Mouse (Mus musculus) adrenal gland, adult 2 months (tissue): ENCODE data around the gene 4930522H14Rik. TPM values are rescaled to one million over a fixed set of nuclear protein-coding genes. Genes with fewer than 3 reads are reported as not detected.

ENCODE experiments used
- DNase-seq: peaks from one replicate; pipeline ENCODE4 v3.0.0; 2021
- long read RNA-seq: library from polyadenylated mRNA; stranded (forward); transcript quantifications from one replicate; pipeline ENCODE4 v2.0.0, GENCODE M21; 2021
- polyA plus RNA-seq: library from polyadenylated mRNA; depleted of rRNA; stranded (reverse); fragments of >200 nt; gene quantifications from 2 replicates; pipeline ENCODE4 v1.2.3, GENCODE M21; 2012; rRNA removed
- total RNA-seq, 2 experiments: library from RNA; stranded (reverse); gene quantifications; 2 replicates each; pipeline ENCODE4 v1.2.3; 2021

The 4930522H14Rik gene
- not detected for total RNA-seq
- not detected in 2 replicates for polyA plus RNA-seq
- long read RNA-seq: 0 reads

DNA sequence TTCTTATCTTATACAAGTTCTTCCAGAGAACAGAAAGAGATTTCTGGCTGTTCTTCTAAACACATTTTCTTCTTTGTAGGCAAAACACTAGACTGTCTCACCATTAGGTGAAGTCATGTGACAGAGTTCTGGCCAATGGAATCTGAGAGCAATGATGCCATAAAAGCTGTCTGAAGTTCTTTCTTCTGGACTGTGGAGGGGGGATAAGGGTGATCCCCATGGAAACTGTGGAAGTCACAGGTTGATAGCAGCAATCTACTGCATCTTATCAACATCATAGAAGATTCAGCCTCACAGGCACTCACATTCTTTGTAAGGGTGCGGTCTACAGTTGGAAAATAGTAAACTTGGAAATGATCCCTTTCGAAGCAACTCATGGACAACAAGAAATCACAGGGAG is at the start of gene 4930522H14Rik:
Gene 4930522H14Rik (minus strand): TSS at position 187 of the 400 bp plus-strand sequence.
- DNase-seq: no peak

DNA sequence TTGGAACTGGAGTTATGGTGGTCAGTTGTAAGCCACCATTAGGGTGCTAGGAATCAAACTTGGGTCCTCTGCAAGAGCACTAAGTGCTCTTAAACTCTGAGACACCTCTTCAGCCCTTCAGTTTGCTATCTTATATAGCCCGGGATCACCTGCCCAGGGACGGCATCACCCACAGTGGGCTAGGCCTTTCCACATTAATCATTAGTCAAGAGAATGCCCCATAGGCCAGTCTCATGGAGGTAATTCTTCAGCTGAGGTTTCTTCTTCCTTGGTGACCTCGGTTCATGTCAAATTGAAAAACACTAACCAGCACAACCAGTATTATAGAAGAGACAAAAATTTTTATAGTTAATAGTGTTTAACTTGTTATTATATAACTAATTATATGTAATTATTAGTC is 47.3 kb upstream of the 4930522H14Rik start:
- DNase-seq: no peak

GRCm38 (mm10) chr4:109576933-109577332 is 45.8 kb upstream of the 4930522H14Rik start:
- no peak for DNase-seq

GRCm38 (mm10) chr4:109574845-109575244 is 43.7 kb upstream of the 4930522H14Rik start:
- DNase-seq: peak; percentile 11

- DNase-seq: peak; percentile 26
Observed at GRCm38 (mm10) chr4:109574331-109574730, 43.2 kb upstream of the 4930522H14Rik start.

DNA sequence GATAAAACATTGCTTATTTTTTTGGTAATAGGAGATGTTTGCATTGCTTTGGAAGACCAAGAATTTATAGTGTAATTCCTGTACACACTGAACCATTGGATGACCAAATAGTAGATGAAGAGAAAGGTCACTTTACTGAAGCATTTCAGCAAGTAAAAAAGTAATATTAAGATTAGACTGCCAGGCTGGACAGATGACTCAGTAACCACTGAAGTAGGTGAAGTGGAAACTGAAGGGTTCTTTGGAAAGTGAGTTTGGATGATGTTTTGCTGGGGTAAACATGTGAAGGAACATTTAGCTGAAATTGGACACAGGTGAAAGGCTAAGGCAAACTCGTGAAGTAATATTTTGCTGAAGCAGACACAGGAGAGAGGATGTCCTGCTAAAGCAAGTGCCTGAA is 41.5 kb upstream of the 4930522H14Rik start:
- DNase-seq: no peak

DNA sequence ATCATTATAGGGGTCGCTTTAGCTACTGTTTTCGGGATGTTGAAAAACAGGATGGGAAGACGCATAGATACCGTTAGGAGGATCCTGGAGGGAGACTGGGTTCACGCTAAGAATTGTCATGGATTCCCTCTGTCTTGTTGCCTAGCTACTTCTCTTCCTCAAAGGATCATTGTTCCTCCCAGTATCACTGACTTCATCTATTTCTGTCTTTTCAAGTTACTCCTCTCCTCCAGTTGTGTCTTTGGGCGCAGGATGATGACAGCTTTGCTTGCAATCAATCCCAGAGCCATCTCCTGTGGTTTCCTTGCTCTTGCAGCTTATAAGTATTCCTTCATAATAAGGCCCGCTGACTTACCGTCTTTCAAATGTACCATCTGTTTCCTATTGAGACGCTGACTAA is 38.3 kb upstream of the 4930522H14Rik start:
- no peak for DNase-seq

DNA sequence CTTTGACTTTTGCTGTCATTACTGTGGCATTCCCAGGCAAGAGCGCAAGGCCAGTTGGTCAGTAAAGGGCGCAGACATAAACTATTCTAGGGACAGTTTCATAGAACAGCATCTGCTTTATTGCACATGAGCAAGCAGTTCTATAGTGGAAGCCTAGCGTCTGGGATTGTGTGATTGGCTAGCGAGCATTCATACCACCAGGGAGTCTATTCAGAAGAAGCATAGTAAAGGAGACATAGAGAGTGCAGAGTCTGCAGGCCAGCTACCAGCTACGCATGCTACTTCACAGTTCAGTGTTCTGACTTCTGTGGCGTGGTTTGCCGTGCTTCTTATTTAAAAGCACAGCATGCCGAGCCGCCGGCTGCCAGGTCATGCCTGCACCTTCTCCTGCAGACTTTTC is 37.9 kb upstream of the 4930522H14Rik start:
- DNase-seq: no peak

GRCm38 (mm10) chr4:109564711-109565110 is 33.6 kb upstream of the 4930522H14Rik start:
- no peak for DNase-seq

DNA sequence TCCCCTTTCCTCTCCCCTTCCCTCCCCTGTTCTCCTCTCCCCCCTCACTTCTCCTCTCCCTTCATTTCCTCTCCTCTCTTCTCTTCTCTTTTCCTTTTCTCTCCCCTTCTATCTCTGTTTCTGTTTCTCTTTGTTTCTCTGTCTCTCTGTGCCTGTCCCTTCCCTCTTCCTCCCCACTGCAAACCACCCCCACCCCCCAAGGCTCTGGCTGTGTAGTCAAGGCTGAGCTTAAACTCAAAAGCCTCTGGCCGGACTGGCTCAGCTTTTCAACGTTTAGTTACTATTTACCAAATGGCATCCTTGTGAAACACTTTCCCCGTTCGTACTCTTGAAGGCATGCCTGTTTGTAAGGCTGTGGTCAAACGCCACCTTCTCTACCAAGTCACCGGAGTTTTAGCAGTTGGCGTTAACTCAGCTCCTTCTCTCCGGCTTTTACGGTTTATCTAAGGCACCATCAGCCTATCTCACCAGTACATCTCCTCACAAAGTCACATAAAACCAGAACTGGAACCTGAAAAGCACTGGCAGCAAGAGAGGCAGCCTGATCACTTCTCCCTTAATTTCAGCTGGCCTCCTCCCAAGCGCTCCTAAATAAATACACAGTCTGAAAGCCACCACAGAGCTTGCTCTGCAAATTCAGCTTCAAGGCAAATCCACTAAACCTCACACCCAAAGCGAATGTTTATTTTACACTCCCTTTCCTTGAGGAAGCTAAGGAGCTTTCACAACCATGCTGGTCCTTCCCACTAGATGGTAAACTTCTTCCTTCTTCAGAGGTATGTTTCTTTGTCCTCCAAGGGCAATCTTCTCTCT is 19.4 kb upstream of the 4930522H14Rik start:
- peak; percentile 9 for DNase-seq

DNA sequence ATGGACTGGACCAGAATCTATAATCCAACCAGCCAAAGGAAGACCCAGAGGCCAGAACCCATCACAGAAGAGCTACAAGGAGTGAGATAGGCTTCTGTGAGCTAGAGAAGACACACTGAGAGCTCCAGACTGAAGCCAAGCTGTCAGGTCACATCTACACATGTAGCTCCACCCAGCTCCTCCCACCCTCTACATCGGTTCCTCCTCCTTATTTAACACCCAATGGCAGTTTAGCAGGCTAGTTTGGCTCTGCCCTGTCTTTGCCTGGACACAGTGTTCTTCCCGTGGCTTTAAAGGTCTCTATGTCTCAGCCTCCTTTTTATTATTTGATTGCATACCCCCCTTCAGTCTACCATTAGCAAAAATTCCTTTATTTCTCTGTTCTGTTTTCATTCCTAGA is 16.2 kb upstream of the 4930522H14Rik start:
- DNase-seq: no peak

DNA sequence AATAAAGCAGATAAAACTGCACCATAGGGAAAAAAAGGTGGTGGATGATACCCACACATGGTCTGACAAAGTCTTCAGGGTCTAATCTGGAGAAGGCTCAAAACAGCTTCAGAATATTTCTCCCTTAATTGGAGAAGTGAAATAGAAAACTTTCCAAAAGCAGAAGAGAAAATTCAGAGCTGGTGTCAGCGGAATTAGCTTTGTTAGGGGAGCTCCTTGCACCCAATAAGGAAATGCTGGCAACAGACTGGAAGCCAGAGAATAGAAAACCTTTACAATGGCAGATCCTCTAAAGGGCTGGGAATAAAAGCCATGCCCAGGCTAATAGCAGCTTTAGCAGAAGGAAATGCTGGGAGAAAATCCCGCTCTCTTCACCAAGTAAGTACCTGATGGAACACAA is 15.4 kb upstream of the 4930522H14Rik start:
- no peak for DNase-seq

DNA sequence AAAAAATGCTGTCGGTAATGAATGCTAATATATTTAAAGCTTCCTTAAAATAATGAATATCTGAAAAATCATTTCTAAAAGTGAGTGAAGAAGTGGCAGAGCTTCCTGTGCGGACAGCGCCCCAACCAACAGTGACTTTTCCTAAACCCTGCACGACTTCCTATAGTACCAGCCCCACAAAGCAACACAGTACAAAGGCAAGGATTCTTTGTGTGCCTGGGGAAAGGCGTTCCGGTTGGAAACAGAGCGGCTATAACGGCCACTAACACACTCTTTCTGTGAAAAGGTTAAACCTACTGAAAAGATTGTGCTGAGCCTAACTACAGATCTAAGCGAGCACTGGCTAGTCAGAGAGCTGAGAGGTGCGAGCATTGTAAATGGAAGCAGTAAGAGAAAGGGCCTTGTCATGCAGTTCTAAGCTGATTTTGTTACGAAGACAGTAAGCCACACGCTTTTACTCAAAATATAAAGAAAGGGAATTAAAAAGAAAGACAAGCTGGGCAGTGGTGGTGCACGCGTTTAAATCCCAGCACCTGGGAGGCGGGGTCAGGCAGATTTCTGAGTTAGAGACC is 766 bp downstream of the 4930522H14Rik start:
- no peak for DNase-seq

DNA sequence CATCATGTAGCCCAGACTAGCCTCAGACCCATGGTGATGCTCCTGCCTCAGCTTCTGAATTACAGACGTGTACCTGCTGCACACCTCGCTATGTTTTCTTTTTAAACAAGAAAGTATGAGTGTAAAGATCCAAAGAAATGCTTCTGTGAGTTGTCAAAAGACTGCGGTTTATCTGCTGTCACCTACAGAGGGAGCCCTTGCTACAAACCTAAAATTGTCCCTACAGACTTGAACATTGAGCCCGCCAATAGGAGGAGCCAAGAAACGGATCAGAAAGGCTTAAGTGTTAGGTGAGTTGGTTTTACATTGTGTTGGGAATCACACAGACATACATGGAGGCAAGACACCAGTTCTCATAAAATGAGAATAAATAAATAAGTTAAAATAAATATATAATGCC is 26.2 kb downstream of the 4930522H14Rik start:
- DNase-seq: peak; percentile 59

- DNase-seq: no peak
Observed at GRCm38 (mm10) chr4:109498476-109498875, 32.6 kb downstream of the 4930522H14Rik start.

DNA sequence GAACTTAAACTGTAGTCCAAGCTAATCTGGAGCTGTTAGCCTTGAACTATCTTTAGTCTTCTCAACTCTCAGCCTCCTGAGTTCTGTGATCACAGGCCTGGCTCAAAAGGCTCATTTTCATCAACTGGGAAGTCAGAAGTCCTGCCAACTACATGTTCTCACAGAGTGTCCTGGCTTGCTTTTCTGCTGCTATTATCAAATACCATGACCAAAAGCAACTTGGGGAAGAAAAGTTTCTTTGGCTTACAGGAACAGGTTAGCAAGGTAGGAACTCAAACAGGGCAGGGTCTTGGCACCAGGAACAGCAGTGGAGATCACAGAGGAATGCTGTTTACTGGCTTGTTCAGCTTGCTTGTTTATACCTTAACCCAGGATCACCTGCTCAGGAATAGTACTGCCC is 37.5 kb downstream of the 4930522H14Rik start:
- DNase-seq: no peak

DNA sequence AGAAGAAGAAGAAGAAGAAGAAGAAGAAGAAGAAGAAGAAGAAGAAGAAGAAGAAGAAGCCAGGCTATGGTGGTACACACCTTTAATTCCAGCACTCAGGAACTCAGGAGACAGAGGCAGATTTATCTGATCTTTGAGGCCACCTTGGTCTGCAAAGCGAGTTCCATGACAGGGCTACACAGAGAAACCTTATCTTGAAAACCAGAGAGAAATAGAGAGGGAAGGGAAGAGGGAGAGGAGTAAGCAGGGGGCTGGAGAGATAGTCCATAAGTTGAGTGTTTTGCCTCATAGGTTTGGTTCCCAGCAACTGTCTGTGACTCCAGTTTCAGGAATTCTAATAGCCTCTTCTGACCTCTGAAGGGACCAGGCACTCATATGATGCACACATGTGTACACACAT is 42.3 kb downstream of the 4930522H14Rik start:
- no peak for DNase-seq

DNA sequence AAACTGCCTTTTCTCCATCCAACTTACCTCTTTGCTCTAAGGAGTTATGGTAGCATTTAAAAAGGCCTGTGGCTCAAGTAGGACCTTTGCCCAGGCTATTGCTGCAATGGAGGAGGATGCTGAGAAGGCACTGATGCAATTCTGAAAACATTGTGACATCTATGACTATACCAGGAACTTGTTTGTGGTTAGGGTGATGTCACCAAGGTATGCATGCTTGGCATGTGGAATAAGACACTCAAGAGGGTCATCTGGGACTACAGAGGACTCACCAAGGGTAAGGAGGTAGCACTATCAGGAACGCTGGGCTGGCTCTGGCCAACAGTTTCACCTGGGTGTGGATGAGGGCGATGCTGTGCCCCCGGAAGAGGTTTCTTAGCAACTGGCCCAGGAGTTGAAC is 46.5 kb downstream of the 4930522H14Rik start, which contains the start of gene Rnf11:
Gene Rnf11 (minus strand): TSS at position 108 of the 400 bp plus-strand sequence.
- DNase-seq: peak; percentile 51

DNA sequence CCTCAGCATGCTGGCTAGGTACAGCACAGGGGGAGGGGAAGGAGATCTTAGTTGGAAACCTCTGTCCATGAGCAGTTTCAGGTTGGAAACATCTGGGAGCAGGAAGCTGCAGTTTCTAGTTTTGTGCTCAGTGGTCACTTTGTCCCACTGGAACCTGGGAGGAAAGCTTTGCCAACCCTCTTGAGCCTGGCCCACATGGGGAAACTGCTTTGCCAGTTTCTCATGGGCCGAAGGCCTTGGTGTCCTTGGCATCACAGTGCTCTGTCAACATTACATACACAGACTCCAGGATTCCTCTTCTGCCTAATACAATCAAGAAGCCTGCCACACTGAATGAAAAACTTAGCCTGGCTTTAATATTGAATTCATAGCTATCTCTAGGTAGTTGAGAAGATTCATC is 48.4 kb downstream of the 4930522H14Rik start:
- peak; percentile 76 for DNase-seq

DNA sequence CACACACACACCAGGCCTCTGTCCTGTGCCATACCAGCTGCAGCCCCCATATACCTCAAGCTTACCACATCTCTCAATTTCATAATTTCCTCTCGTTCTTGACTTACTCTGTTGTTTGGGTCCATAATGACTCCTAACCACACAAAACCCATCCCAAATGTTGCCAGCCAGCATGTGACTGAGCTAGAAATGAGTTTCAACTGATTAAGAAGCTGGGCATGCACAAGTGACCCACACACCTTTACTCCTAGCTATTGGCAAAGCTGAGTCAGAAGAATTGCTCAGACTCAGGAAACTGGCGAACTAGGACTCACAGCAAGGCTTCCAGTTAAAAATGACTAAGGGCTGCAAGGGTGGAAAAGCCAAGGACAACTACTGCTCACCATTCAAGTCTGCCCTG is 49.7 kb downstream of the 4930522H14Rik start:
- peak; percentile 80 for DNase-seq

GRCm38 (mm10) chr4:109477454-109477853 is 53.6 kb downstream of the 4930522H14Rik start:
- no peak for DNase-seq

- DNase-seq: peak; percentile 95
Observed at GRCm38 (mm10) chr4:109476554-109477014, 54.5 kb downstream of the 4930522H14Rik start.
